Mouse (Mus musculus): ENCODE data around the gene Gdf15.

DNA sequence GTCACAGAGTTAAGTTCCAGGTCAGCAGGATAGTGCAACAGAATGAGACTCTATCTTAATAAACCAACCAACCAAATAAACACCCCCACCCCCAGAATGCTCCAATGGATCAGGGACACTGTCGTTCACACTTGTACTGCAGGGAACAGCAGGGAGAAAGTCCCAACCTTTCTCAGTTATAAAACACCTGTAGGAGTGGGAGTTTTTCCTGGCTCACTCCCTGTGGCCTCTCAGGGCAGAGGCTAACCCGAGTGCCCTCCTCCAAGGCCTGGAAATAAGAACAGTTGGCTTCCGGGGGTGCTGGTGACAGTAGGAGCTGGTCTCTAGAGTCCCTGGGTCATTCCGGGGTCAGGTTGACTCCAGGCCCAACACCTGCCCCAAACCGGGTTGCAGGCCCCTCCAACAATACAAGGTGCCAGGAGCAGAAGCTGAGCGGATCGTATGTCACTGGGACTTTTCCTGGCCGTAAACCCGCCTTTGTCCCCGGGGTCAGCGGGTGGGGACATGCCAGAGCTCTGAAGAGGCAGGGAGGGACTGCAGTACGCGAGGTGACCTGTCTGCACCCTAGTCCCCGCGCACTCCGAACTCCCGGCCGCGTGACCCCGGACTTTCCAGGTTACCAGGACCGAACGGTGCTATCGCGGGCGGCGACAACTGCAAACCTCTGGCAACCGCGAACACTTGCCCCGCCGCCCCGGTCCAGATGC is 26.8 kb upstream of the Gdf15 start:
- no peak for TF ChIP-seq CTCF (IDR thresholded peaks at IDR 0.05; ENCODE audit: borderline replicate concordance, insufficient read depth, low read length)
- TF ChIP-seq POLR2A (IDR thresholded peaks at IDR 0.05; ENCODE audit: low read depth, low read length) = no peak
